Mouse (Mus musculus): ENCODE data around the gene Hspe1.

DNA sequence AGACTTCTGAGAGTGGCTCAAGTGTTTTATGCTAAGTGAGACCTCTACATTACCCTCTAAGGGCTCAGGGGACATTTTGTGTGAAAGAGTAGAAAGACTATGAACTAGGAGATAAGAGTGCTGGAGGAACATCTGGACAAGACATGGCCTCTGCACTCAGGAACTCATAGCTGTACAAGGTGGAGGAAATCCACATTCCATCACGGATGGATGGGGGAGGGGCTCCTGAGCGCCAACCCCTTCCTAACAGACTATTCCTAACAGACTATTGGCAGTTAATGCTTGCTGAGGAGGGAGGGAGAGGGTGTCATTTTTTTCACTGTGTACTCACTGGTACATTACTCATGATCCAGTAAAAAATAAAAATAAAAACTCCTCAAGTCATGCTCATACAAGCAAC lies 13.2 kb upstream of the Hspe1 start:
- TF ChIP-seq POLR2A (IDR thresholded peaks at IDR 0.05; ENCODE audit: low read depth, low read length) (no peak), CTCF (IDR thresholded peaks at IDR 0.05; ENCODE audit: extremely low read depth, insufficient read length, insufficient replicate concordance, low read depth, low read length) (no peak)

Measured in small intestine, adult 2 months (tissue).